Mouse (Mus musculus): ENCODE measurements around the gene Scand1.

DNA sequence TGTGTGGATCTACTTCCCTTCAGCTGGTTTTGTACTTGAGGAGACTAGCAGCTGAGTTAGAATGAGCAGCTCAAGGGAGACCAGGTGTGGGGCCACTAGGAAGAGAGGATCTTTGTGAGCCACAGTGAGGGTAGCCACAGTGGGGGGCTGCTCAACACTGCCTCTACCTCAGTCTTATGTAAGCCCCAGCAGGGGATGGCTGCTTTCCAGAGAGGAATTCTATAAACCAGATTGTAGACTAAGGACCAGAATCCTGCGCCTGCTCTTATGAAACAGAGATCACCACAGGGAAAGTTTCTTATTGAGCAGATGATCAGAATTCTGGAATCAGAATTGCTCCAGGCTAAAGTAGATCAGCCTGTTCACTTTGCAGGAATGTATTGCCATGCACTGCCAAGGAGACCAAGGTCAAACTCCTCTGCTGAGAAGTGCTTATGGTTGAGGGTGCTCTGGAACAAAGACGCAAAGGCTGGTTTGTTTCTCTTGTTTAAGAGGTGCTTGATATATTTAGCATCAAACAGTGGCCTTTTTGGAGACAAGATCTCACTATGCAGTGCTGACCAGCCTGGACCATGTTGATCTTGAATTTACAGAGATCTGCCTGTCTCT is 22.8 kb downstream of the Scand1 start:
- TF ChIP-seq CTCF (IDR thresholded peaks at IDR 0.05; ENCODE audit: borderline replicate concordance, insufficient read depth, low read depth, low read length) (no peak), POLR2A (IDR thresholded peaks at IDR 0.05; ENCODE audit: borderline replicate concordance, insufficient read depth, low read length) (no peak)

Data from cerebellum, adult 2 months (tissue).